Mouse (Mus musculus): ENCODE data around the gene Cish. TPM values are rescaled to one million over a fixed set of nuclear protein-coding genes. Genes with fewer than 3 reads are reported as not detected.

Gene Cish
- total RNA-seq, 4 experiments from 2014 or later, result 5.1 to 61.2 (median 22.7) TPM

DNA sequence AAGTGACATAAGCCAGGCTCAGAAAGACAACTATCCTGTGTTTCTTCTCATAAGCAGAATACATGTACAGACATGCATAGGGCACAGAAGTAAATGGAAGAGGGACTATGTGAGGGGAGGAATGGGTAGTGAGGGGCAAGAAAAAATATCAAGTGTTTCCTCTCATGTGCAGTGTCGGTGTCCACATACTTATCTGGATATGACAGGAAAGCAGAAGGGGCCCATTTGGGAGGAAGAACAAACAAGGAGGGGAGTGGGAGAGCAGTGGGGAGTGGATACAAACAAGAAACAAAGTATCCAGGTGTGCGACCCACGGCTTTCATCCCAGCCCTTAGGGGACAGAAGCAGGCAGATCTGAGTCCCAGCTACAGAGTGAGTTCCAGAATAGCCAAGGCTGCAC is 18.1 kb downstream of the Cish start:
- DNase-seq (ENCODE audit: low spot score in 2 of 2), result no peak

- no peak for DNase-seq (ENCODE audit: low spot score in 2 of 2)
These were observed 20.0 kb downstream of the Cish start for GRCm38 (mm10) chr9:107315791-107316190.

- no peak for DNase-seq (ENCODE audit: low spot score in 2 of 2)
These were observed 26.7 kb downstream of the Cish start for GRCm38 (mm10) chr9:107322461-107323050.

GRCm38 (mm10) chr9:107323558-107323957 is 27.7 kb downstream of the Cish start:
- DNase-seq (ENCODE audit: low spot score in 2 of 2), result peak; percentile 91 to 96

DNA sequence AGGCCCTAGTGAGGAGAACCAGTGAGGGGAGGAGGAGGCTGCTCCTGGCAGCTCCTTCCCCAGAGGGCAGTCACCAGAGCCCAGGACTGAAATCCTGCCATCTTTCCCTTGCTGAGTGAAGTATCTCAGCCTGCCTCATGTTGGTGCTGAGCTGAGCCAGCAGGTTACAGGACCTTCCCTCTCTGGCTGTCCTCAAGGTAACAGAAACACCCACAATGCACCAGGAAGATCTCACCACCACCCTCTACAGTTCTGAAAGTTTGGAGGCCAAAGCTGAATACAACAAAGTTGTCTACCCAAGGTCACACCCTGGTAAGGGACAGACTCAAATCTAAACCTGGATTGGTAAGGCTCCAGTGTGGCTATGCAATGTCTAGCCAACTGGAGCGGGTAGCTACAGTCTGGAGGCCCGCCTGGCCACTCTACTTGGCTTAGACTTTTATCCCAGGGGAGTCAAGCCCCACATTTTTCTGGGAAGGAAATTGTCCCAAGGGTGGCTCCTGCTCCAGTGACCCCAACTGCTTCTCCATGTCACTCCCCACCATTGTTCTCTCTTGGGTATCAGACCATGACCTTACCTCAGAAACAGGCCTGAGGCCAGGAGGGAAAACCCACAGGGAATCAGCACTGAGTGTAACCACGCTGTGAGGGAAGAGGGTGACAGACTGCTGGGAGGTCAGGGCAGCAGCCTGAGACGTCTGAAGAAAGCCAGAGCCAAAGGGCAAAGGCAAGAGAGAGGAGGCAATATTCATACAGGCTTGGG is 29.2 kb downstream of the Cish start:
- DNase-seq (ENCODE audit: low spot score in 2 of 2), result peak in 1 of 2 experiments; percentile 45

GRCm38 (mm10) chr9:107325904-107326303 is 30.1 kb downstream of the Cish start:
- DNase-seq (ENCODE audit: low spot score in 2 of 2), result peak; percentile 58 to 69

GRCm38 (mm10) chr9:107327879-107328620 is 32.2 kb downstream of the Cish start:
- no peak for DNase-seq (ENCODE audit: low spot score in 2 of 2)

DNA sequence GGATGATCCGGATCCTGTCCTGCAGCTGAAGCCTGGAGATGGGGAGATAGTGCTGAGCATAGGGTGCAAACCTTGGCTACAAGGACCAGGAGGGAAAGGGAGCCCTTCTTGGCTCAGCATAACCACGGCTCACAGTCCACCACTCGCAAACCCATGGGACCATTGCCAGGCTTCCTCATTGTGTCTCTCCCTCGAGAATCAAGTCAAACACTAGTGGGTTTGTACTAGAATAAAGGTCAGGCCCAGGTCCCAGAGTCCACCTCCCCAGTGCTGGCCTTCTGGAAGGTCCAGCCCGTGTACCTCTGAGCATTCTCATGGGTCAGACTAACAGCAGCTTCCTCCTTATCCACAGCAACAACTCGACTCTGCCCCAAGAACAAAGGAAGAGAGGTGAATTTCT is 35.0 kb downstream of the Cish start:
- no peak for DNase-seq (ENCODE audit: low spot score in 2 of 2)

GRCm38 (mm10) chr9:107333686-107334085 is 37.9 kb downstream of the Cish start:
- DNase-seq (ENCODE audit: low spot score in 2 of 2), result no peak

- DNase-seq (ENCODE audit: low spot score in 2 of 2), result no peak
These were observed 38.5 kb downstream of the Cish start for GRCm38 (mm10) chr9:107334356-107334755.

DNA sequence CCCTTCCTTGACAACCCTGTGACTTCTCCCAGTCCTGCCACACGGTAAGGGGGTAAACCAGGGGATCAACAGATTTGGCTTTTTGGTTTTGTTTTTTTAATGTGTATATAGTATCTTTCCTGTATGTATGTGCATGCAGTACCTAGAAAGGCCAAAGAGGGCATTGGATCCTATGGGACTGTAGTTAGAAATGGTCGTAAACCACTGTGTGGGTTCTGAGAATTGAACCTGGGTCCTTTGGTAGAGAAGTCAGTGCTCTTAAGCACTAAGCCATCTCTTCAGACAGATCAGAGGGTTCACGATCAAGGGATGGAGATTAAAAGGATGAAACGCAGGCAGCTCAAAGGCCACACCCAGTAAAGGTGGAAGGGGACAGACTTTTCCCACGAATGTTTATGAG is 39.2 kb downstream of the Cish start:
- DNase-seq (ENCODE audit: low spot score in 2 of 2), result no peak

DNA sequence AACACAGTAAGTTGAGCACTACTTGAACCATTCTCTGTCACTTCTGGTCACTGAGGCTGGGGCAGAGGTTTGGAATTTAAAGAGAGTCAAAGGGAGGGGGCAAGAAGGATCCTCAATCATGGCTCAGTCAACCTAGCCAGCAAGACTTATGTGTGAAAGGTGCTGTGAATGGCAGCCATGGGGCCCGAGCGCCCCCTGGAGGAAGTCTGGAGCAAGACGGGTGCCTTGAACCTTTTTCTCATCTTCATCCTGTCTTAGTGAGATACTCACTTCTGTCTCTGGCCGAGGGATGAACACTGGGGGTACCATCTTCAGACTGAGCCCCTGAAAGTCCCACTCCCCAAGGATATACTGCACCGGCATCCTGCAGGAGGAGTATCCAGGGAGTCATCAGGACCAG is 40.1 kb downstream of the Cish start:
- peak; percentile 61 to 63 for DNase-seq (ENCODE audit: low spot score in 2 of 2)

GRCm38 (mm10) chr9:107336386-107336785 is 40.6 kb downstream of the Cish start:
- no peak for DNase-seq (ENCODE audit: low spot score in 2 of 2)

DNA sequence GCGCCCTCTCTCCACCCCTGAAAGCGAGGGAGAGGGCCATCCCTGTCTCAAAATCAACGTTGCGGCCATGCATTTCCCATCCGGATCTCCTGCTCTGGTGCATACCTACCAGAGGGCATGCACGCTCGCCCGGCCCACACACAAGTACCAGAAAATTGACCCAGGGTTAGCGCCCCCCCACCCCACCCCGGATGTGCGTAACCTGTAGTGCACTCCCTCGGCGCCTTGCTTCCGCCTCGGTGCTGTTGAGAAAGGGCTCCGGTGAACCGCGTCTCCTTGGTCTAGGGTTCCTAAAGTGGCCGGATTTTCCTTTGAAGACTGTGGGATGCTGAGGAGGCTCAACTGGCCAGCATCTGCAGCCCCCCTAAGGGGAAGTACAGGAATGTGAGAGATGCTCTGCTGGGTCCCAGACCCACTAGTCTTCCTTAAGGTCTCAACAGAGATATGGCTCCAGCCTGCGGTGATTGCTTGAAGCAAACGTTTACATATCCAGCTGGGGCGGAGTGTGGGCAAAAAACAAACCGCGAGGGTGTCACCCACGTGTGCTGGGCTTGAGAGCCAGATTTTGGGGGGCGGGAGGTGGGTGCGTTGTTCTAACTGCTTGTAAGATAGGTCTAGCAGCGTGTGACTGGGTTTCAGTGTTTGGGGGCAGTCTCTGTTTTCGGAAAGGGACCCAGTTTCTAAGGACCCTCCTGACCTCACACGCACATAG is 42.5 kb downstream of the Cish start, which contains the start of gene Hemk1:
Hemk1 (minus strand) TSS at position 179 of the 712 bp plus-strand sequence.
- peak; percentile 42 to 61 for DNase-seq (ENCODE audit: low spot score in 2 of 2)

GRCm38 (mm10) chr9:107340267-107340859 is 44.5 kb downstream of the Cish start, which contains the start of gene 6430571L13Rik:
Gene 6430571L13Rik (plus strand): TSS chr9:107340602.
- DNase-seq (ENCODE audit: low spot score in 2 of 2), result peak; percentile 87 to 90

GRCm38 (mm10) chr9:107340911-107341645 is 45.3 kb downstream of the Cish start:
- peak in 1 of 2 experiments; percentile 45 for DNase-seq (ENCODE audit: low spot score in 2 of 2)

- DNase-seq (ENCODE audit: low spot score in 2 of 2), result no peak
These were observed 46.4 kb downstream of the Cish start for GRCm38 (mm10) chr9:107342201-107342709.

DNA sequence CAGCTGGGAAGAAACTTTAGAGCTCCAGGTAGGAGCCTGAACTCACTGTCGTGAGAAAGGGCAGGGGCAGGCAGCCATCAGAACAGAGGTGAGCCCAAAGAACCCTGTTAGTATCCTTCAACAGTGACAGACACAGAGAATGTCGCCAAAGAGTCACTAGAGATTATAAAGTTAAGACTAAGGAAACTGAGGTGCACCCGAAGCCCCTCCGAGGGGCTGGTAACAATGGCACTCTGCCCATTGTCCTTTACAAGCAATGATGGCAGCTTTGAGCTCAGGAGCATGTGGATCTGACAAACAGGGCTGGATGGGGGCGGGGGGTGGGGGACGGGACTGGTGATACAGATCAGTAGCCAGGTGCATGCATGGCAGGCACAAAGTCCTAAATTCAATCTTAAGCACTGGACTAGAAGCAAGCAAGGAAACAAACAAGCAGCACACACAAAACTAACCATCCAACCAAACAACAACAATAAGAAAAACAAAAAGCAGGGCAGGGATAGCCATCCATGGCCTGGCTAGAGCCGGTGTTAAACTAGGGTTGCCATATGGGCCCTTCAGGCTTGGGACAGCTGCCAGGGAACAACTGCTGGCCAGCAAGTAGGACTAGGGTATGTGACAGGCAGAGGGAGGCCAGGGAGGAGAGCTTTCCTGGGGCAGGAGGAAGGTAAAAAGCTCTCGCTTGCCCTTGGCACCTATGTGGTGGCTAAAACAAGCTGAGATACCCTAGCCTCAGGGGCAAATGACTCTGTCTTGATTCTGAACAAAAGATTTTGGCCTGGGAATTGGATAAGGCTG is 47.5 kb downstream of the Cish start:
- peak in 1 of 2 experiments; percentile 64 for DNase-seq (ENCODE audit: low spot score in 2 of 2)

DNA sequence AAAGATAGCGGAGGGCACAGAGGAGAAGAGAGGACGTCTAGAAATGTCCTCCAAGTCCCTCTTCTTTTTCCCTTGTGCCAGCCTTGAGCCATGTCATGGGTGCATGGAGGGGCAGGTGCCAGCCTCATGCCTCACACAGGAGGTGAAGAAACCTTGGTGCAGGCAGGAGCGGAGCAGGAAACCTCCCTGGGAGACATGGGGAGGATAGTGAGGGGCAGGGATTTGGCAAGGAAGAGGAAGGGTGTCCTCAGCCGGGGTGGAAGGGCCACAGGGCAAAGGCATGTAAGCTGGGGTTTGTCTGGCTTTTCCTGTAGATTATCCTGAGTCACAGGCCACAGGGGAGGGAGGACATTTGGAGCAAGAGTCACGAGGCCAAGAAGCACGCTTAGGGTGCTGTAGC is 48.2 kb downstream of the Cish start:
- no peak for DNase-seq (ENCODE audit: low spot score in 2 of 2)
